10 mouse cellular contexts compared by ENCODE assay signal in the genomic region with DNA sequence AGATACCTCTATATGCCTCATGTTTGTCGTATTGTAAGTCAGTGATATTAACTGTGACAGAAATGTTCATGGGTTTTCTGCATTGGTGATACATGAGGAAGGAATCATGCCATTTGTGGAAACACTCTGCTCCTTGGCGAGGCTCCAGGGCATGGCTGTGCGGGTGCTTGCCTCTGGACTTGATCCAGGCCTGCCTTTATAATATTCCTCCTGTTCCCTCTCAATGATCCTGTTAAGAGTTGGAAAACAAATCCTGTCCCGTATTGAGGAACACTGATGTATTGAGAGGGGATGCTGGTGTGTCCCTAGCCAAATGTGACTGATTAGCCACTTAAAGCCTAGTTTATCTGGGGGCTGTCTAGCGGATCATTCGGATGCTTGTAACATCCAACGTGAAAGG. TPM values are rescaled to one million over a fixed set of nuclear protein-coding genes. Genes with fewer than 3 reads are reported as not detected.
DNase-seq lines count a peak whose midpoint lies in the region; ATAC-seq and TF ChIP-seq lines count a peak whose summit lies in the region.
"Had no signal": no experiment of that assay in that cellular context is flagged by ENCODE, and none has a peak within 500 bp of the region (broad histone marks: within the 10 kb centered on the region; RNA-seq: fewer than 3 reads in every experiment).

No protein-coding gene starts in this region.

- no peak for TF ChIP-seq POLR2A in cerebellum, adult 2 months (IDR thresholded peaks at IDR 0.05; ENCODE audit: borderline replicate concordance, insufficient read depth, low read length)

- no peak overlapping the region for H3K27ac ChIP-seq in heart, embryonic 11.5 days (ENCODE audit: low read depth, low read length)
- no peak overlapping the region for H3K27ac ChIP-seq in midbrain, postnatal 0 days (ENCODE audit: low read depth, low read length)
- no peak overlapping the region for H3K27ac ChIP-seq in midbrain, embryonic 16.5 days (ENCODE audit: low read length)
- no peak overlapping the region; the same call in 1 of the 2 replicates for H3K27ac ChIP-seq in cerebellum, adult 2 months (ENCODE audit: insufficient read depth, low read length)
- no peak overlapping the region for H3K27ac ChIP-seq in hindbrain, embryonic 16.5 days (ENCODE audit: low read depth, low read length)

- no peak overlapping the region for H3K4me3 ChIP-seq in heart, embryonic 11.5 days (ENCODE audit: low read depth, low read length)
- no peak overlapping the region for H3K4me3 ChIP-seq in midbrain, postnatal 0 days (ENCODE audit: low read depth, low read length)
- no peak overlapping the region for H3K4me3 ChIP-seq in midbrain, embryonic 16.5 days (ENCODE audit: low read depth, low read length)
- no peak overlapping the region for H3K4me3 ChIP-seq in cerebellum, adult 2 months (replicated peaks; ENCODE audit: insufficient read depth, low read depth, low read length)
- H3K4me3 ChIP-seq in hindbrain, embryonic 16.5 days (ENCODE audit: low read length): no peak overlapping the region
- H3K4me3 ChIP-seq: megakaryocyte, embryonic 14.5 days had no signal

- DNase-seq in heart, adult 18-20 months: peak; percentile 27 to 59
- DNase-seq in midbrain, postnatal 0 days (ENCODE audit: low spot score): peak; percentile 46
- peak; percentile 72 to 76 for DNase-seq in cerebellum, adult 2 months
- no peak for DNase-seq in thymus, postnatal 10 days (ENCODE audit: low spot score in 2 of 2)
- no peak for DNase-seq in natural killer cell, adult 2 months (ENCODE audit: low spot score in 2 of 2)

- no peaks in the 10 kb centered on the region for H3K9me3 ChIP-seq in heart, embryonic 11.5 days (replicated peaks; ENCODE audit: control insufficient read depth, low read length)
- no peaks in the 10 kb centered on the region for H3K9me3 ChIP-seq in midbrain, postnatal 0 days (ENCODE audit: low read length)
- no peaks in the 10 kb centered on the region for H3K9me3 ChIP-seq in midbrain, embryonic 16.5 days (replicated peaks; ENCODE audit: control insufficient read depth, low read length, poor library complexity, severe bottlenecking)
- H3K9me3 ChIP-seq in hindbrain, embryonic 16.5 days (ENCODE audit: control insufficient read depth, low read length): no peaks in the 10 kb centered on the region
- H3K9me3 ChIP-seq: megakaryocyte, embryonic 14.5 days had no signal

- H3K9ac ChIP-seq in heart, embryonic 11.5 days (ENCODE audit: low read depth, low read length): no peak overlapping the region
- no peak overlapping the region for H3K9ac ChIP-seq in midbrain, postnatal 0 days (replicated peaks; ENCODE audit: low read length, poor library complexity, severe bottlenecking)
- H3K9ac ChIP-seq in midbrain, embryonic 16.5 days (ENCODE audit: low read depth, low read length): no peak overlapping the region
- no peak overlapping the region for H3K9ac ChIP-seq in hindbrain, embryonic 16.5 days (ENCODE audit: low read depth, low read length)

- peaks cover 9% of the 10 kb centered on the region for H3K4me1 ChIP-seq in heart, embryonic 11.5 days (ENCODE audit: control insufficient read depth, insufficient read depth, low read length)
- no peaks in the 10 kb centered on the region for H3K4me1 ChIP-seq in midbrain, postnatal 0 days (ENCODE audit: insufficient read depth, low read length)
- H3K4me1 ChIP-seq in midbrain, embryonic 16.5 days (ENCODE audit: control insufficient read depth, insufficient read depth, low read length): peaks cover 4% of the 10 kb centered on the region; the same call in 1 of the 2 replicates
- no peaks in the 10 kb centered on the region; the same call in 1 of the 2 replicates for H3K4me1 ChIP-seq in cerebellum, adult 2 months (ENCODE audit: control insufficient read depth, insufficient read depth, low read length)
- H3K4me1 ChIP-seq in hindbrain, embryonic 16.5 days (ENCODE audit: control insufficient read depth, insufficient read depth, low read depth, low read length): no peaks in the 10 kb centered on the region
- H3K4me1 ChIP-seq: megakaryocyte, embryonic 14.5 days had no signal

- H3K4me2 ChIP-seq in heart, embryonic 11.5 days: no peak overlapping the region; the same call in 1 of the 2 replicates
- H3K4me2 ChIP-seq in midbrain, postnatal 0 days (ENCODE audit: low read depth, low read length, poor library complexity, severe bottlenecking): 0 out of 2 replicates have a peak overlapping the region, but pooled peaks have one; percentile 12
- no peak overlapping the region; the same call in none of the 2 replicates for H3K4me2 ChIP-seq in midbrain, embryonic 16.5 days (ENCODE audit: low read length)
- 0 out of 2 replicates have a peak overlapping the region, but pooled peaks have one; percentile 0 for H3K4me2 ChIP-seq in hindbrain, embryonic 16.5 days (ENCODE audit: low read length)

- no peaks in the 10 kb centered on the region for H3K27me3 ChIP-seq in heart, embryonic 11.5 days (ENCODE audit: control insufficient read depth, insufficient read depth, low read length)
- no peaks in the 10 kb centered on the region for H3K27me3 ChIP-seq in midbrain, postnatal 0 days (ENCODE audit: insufficient read depth, low read length)
- no peaks in the 10 kb centered on the region for H3K27me3 ChIP-seq in midbrain, embryonic 16.5 days (ENCODE audit: control insufficient read depth, insufficient read depth, low read depth, low read length)
- no peaks in the 10 kb centered on the region for H3K27me3 ChIP-seq in cerebellum, adult 2 months (ENCODE audit: control insufficient read depth, insufficient read depth, low read length)
- no peaks in the 10 kb centered on the region for H3K27me3 ChIP-seq in hindbrain, embryonic 16.5 days (replicated peaks; ENCODE audit: control insufficient read depth, insufficient read depth, low read length)
- H3K27me3 ChIP-seq: megakaryocyte, embryonic 14.5 days had no signal

- no peak for TF ChIP-seq CTCF in midbrain, postnatal 0 days (IDR thresholded peaks at IDR 0.05)
- no peak for TF ChIP-seq CTCF in cerebellum, adult 2 months (IDR thresholded peaks at IDR 0.05; ENCODE audit: borderline replicate concordance, insufficient read depth, low read depth, low read length)

- no peaks in the 10 kb centered on the region; the same call in 1 of the 2 replicates for H3K36me3 ChIP-seq in heart, embryonic 11.5 days (ENCODE audit: control insufficient read depth, insufficient read depth, low read length)
- no peaks in the 10 kb centered on the region for H3K36me3 ChIP-seq in midbrain, postnatal 0 days (ENCODE audit: insufficient read depth, low read length)
- no peaks in the 10 kb centered on the region; the same call in 1 of the 2 replicates for H3K36me3 ChIP-seq in midbrain, embryonic 16.5 days (ENCODE audit: control insufficient read depth, insufficient read depth, low read length)
- H3K36me3 ChIP-seq in hindbrain, embryonic 16.5 days (ENCODE audit: control insufficient read depth, insufficient read depth, low read length): no peaks in the 10 kb centered on the region

- no peak for ATAC-seq in heart, embryonic 11.5 days (replicated peaks; ENCODE audit: insufficient number of reproducible peaks, low FRiP score, low TSS enrichment)
- no peak for ATAC-seq in midbrain, postnatal 0 days (ENCODE audit: low FRiP score)
- ATAC-seq in midbrain, embryonic 16.5 days: no peak
- peak; percentile 37; the same call in 1 of the 2 replicates for ATAC-seq in hindbrain, embryonic 16.5 days
- ATAC-seq: intestine, embryonic 16.5 days had no signal

- 42% methylated on average over 7 of the region's 7 CpGs for WGBS in heart, embryonic 11.5 days (ENCODE audit: insufficient replicate concordance)
- WGBS in midbrain, postnatal 0 days: 50% methylated on average over 7 of the region's 7 CpGs
- 50% methylated on average over 7 of the region's 7 CpGs for WGBS in midbrain, embryonic 16.5 days
- 24% methylated on average over 7 of the region's 7 CpGs for WGBS in cerebellum, adult 2 months
- 38% methylated on average over 7 of the region's 7 CpGs for WGBS in hindbrain, embryonic 16.5 days

RNA-seq across cellular contexts. Expression of gene Epha7, which starts 11.7 kb away (rescaled TPM):
- total RNA-seq in heart, adult 18-20 months (2021): 1 to 10 TPM; 6.8 to 8.6 TPM
- 46.9 and 52.5 TPM in 2 replicates for polyA plus RNA-seq in heart, embryonic 11.5 days (2014; fragmentation: Nextera tagmentation; extraction: Ambion mirVana)
- 40.0 and 48.0 TPM in 2 replicates for total RNA-seq in midbrain, postnatal 0 days (2014; rRNA removed)
- 42.6 and 47.7 TPM in 2 replicates for polyA plus RNA-seq in midbrain, postnatal 0 days (2015; fragmentation: Nextera tagmentation; extraction: Ambion mirVana)
- polyA plus RNA-seq in midbrain, embryonic 16.5 days (2015; fragmentation: Nextera tagmentation; extraction: Ambion mirVana): 68.6 and 88.3 TPM in 2 replicates
- 12.4 and 12.7 TPM in 2 replicates for polyA plus RNA-seq in cerebellum, adult 2 months (2012; rRNA removed)
- 66.6 and 66.8 TPM in 2 replicates for polyA plus RNA-seq in hindbrain, embryonic 16.5 days (2015; fragmentation: Nextera tagmentation; extraction: Ambion mirVana)

Comparison
In these comparisons a context has a peak if more than half of its experiments do, and no peak if none do; other contexts are left out.
1. H3K4me2 ChIP-seq: peak in midbrain, postnatal 0 days (single experiment) and hindbrain, embryonic 16.5 days (single experiment); none in heart, embryonic 11.5 days (single experiment) and midbrain, embryonic 16.5 days (single experiment).
2. DNase-seq: peak in heart, adult 18-20 months (2 of 2), midbrain, postnatal 0 days (single experiment) and cerebellum, adult 2 months (2 of 2); none in thymus, postnatal 10 days (0 of 2) and natural killer cell, adult 2 months (0 of 2).